ENCODE assay signal across 19 mouse cellular contexts in the genomic region with DNA sequence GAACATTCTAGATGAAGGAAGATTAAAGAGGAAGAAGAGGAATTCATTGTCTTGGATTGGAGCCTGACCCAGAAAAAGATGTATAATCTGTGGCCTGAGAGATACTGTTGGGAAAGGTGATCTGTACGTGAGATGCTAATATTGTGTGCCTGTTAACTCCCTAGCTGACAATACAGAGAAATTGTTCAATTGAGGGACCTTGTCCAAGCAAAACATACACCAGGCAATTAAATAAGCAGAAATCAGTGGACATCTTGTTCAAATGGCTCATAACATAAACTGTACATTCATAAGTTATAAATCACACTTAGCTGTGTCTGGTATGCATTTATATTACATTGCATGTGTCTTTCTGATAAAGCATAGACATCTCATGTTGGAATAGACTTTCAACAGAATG.
A peak's percentile ranks its signal among the peaks of the same experiment; 100 is the strongest.
DNase-seq lines count a peak whose midpoint lies in the region; ATAC-seq lines count a peak whose summit lies in the region.
"Had no signal": no experiment of that assay in that cellular context is flagged by ENCODE, and none has a peak within 500 bp of the region (broad histone marks: within the 10 kb centered on the region; RNA-seq: fewer than 3 reads in every experiment).

No protein-coding gene starts in this region.

- H3K4me3 ChIP-seq in midbrain, embryonic 11.5 days (ENCODE audit: low read depth, low read length): no peak overlapping the region
- H3K4me3 ChIP-seq in midbrain, embryonic 13.5 days (replicated peaks): no peak overlapping the region

- H3K36me3 ChIP-seq in midbrain, embryonic 11.5 days (ENCODE audit: control insufficient read depth, insufficient read depth, low read length): no peaks in the 10 kb centered on the region
- no peaks in the 10 kb centered on the region for H3K36me3 ChIP-seq in midbrain, embryonic 13.5 days
- H3K36me3 ChIP-seq: G1E had no signal

- DNase-seq in midbrain, embryonic 11.5 days (ENCODE audit: low spot score, missing footprints): peak; percentile 51
- DNase-seq in NIH3T3 (ENCODE audit: low read depth): peak; percentile 67
- DNase-seq in left cerebral cortex, postnatal 4 days: no peak
- DNase-seq: adrenal gland, adult 2 months; adrenal gland, adult 8-10 months; adrenal gland, postnatal 10 days; adrenal gland, postnatal 14 days; adrenal gland, postnatal 25 days; adrenal gland, postnatal 36 days; B cell, adult 2 months; cerebellum, adult 11 months; cerebellum, adult 11-12 months; cerebellum, adult 18-20 months had no signal

- H3K9ac ChIP-seq in midbrain, embryonic 11.5 days (ENCODE audit: low read length): no peak overlapping the region
- H3K9ac ChIP-seq in midbrain, embryonic 13.5 days (replicated peaks): no peak overlapping the region

- no peaks in the 10 kb centered on the region for H3K4me1 ChIP-seq in midbrain, embryonic 11.5 days (ENCODE audit: control insufficient read depth, insufficient read depth, low read length)
- no peaks in the 10 kb centered on the region for H3K4me1 ChIP-seq in midbrain, embryonic 13.5 days (replicated peaks)

- no peak overlapping the region for H3K4me2 ChIP-seq in midbrain, embryonic 11.5 days
- H3K4me2 ChIP-seq in midbrain, embryonic 13.5 days (replicated peaks): no peak overlapping the region

- H3K9me3 ChIP-seq in midbrain, embryonic 11.5 days (ENCODE audit: control insufficient read depth, low read length): no peaks in the 10 kb centered on the region; the same call in 1 of the 2 replicates
- H3K9me3 ChIP-seq in midbrain, embryonic 13.5 days: peaks cover 5% of the 10 kb centered on the region

- H3K27me3 ChIP-seq in midbrain, embryonic 11.5 days (ENCODE audit: control insufficient read depth, insufficient read depth, low read length): no peaks in the 10 kb centered on the region
- H3K27me3 ChIP-seq in midbrain, embryonic 13.5 days: no peaks in the 10 kb centered on the region
- H3K27me3 ChIP-seq: CH12.LX, Patski had no signal

- H3K27ac ChIP-seq in midbrain, embryonic 11.5 days (ENCODE audit: low read depth, low read length): no peak overlapping the region
- no peak overlapping the region for H3K27ac ChIP-seq in midbrain, embryonic 13.5 days

- 92% methylated on average over 1 of the region's 1 CpGs for WGBS in midbrain, embryonic 11.5 days
- 72% methylated on average over 1 of the region's 1 CpGs for WGBS in midbrain, embryonic 13.5 days

- no peak for ATAC-seq in midbrain, embryonic 11.5 days (ENCODE audit: low FRiP score)
- ATAC-seq in midbrain, embryonic 13.5 days: no peak
- ATAC-seq: activated CD4-positive, CD25-positive, alpha-beta regulatory T cell, adult 4 months; CD4-positive, CD25-positive, alpha-beta regulatory T cell, adult 4 months; Patski had no signal

- intact Hi-C loops in left cerebral cortex, postnatal 4 days (cut with DNase I): no loop called here
